Mouse (Mus musculus) forebrain, embryonic 15.5 days (tissue): ENCODE results near the gene Wdr49. TPM values are rescaled to one million over a fixed set of nuclear protein-coding genes. Genes with fewer than 3 reads are reported as not detected.
"Not testable (repeated sequence)": the region's sequence is repeated elsewhere in the genome, so short reads cannot be mapped to it uniquely, and the experiment has no call there.

Experiments used
- ATAC-seq: fragments of 200-750 bp; cut with Nextera tagmentation; replicated peaks from 2 replicates; pipeline ENCODE4 v1.8.0; 2017; ENCODE audit warnings: mild to moderate bottlenecking, moderate TSS enrichment, moderate library complexity
- H3K27ac ChIP-seq: fragments of 300-500 bp; sonication (generic); replicated peaks from 2 replicates; pipeline ENCODE4 v1.5.1; 2015; ENCODE audit warnings: mild to moderate bottlenecking, inconsistent platforms
- H3K27me3 ChIP-seq: fragments of 300-500 bp; sonication (generic); 2 replicates; pipeline ENCODE4 v1.6.1; 2015; ENCODE audit warnings: inconsistent platforms
- H3K36me3 ChIP-seq: fragments of 300-500 bp; sonication (generic); 2 replicates; pipeline ENCODE4 v1.6.1; 2015; ENCODE audit warnings: mild to moderate bottlenecking, inconsistent platforms
- H3K4me1 ChIP-seq: fragments of 300-500 bp; sonication (generic); 2 replicates; pipeline ENCODE4 v1.6.1; 2015; ENCODE audit warnings: inconsistent platforms
- H3K4me2 ChIP-seq: fragments of 300-500 bp; sonication (generic); replicated peaks from 2 replicates; pipeline ENCODE4 v1.6.1; 2015; ENCODE audit warnings: mild to moderate bottlenecking, inconsistent platforms
- H3K4me3 ChIP-seq: fragments of 300-500 bp; sonication (generic); 2 replicates; pipeline ENCODE4 v1.5.1; 2015; ENCODE audit warnings: mild to moderate bottlenecking, inconsistent platforms
- H3K9ac ChIP-seq: fragments of 300-500 bp; sonication (generic); replicated peaks from 2 replicates; pipeline ENCODE4 v1.6.1; 2015; ENCODE audit warnings: mild to moderate bottlenecking, inconsistent platforms
- H3K9me3 ChIP-seq: fragments of 300-500 bp; sonication (generic); 2 replicates; pipeline ENCODE4 v1.6.1; 2016; ENCODE audit warnings: inconsistent platforms
- WGBS: fragments of 180-500 bp; shearing (Covaris S2); methylation state at CpG from one replicate; pipeline ENCODE4 v1.1.7; 2015; ENCODE audit warnings: mixed read lengths; 5-methylcytosine and 5-hydroxymethylcytosine counted together
- polyA plus RNA-seq: library from polyadenylated mRNA; unstranded; fragments of >200 nt; fragmentation: Nextera tagmentation; extraction: Ambion mirVana; gene quantifications from 2 replicates; pipeline ENCODE4 v1.2.1, GENCODE M21; 2015

The Wdr49 gene
- polyA plus RNA-seq, 1 experiment from 2014 or later, result not detected

DNA sequence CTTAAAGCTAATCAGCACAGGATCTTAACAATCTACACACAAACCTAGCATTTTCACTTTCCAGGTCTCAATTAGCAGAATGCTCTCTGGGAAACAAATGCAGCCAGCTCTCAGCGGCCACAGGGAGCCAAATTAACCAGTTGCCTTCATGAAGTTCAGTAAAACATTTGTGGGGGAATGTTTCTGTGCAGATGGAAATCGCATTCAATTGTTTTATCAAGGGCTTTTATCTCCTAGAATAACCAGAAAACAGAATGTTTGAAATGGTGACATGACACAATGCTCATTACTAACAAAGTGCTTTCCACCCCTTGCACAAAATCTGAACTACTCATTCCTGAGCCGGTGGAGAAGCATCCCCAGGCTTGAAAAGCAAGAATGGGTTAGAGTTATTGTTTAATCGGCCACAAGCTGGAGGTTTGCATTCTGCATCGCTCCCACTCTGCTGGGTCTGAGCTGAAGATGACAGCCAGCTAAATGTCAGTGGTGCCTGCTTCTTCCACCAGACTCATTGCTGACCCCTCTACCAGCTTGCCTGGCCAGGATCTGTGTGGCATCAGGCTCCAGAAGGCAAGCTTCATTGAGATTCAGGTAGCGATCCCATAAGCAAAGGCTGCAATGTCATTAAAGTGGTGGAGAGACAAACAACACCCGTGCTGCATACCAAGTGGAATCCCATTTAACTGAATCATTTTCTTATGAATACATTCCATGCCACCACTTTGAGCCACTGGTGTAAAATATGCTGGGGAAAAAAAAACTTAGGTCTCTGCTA, 86.6 kb downstream of the Wdr49 start:
- ATAC-seq, result peak; percentile 93
- 26% methylated on average over 7 of the region's 7 CpGs for WGBS
- H3K9ac ChIP-seq, result no peak overlapping the region

DNA sequence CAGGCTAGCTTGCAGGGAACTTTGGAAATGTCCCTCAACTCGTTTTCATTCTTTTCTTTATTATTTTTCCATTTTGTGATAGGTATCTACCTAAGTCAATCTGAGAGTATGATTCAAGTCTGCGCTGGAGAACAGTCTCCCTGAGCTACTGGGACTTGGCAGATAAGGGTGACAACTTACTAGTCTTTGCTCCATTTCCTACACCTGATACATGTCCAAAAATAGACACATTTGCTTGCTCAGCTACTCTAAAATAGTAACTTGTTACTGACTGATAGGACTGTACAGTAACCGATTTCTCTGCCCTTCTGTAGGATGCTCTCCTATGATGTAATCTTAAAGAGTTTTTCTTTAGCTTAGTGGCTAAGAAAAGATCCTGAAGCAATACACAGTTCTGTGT, 87.5 kb downstream of the Wdr49 start:
- Histone ChIP-seq H3K27ac (no peak overlapping the region), H3K36me3 (no peaks in the 10 kb centered on the region), H3K27me3 (no peaks in the 10 kb centered on the region), H3K9ac (no peak overlapping the region), H3K9me3 (no peaks in the 10 kb centered on the region), H3K4me1 (peaks cover 13% of the 10 kb centered on the region), H3K4me2 (no peak overlapping the region), H3K4me3 (no peak overlapping the region)
- no peak for ATAC-seq
- 65% methylated on average over 3 of the region's 3 CpGs for WGBS

More for the DNA sequence above, 86.6 kb downstream of the Wdr49 start:
- no peaks in the 10 kb centered on the region for H3K27me3 ChIP-seq
- H3K4me1 ChIP-seq, result peaks cover 13% of the 10 kb centered on the region
- H3K4me2 ChIP-seq, result no peak overlapping the region
- H3K36me3 ChIP-seq, result no peaks in the 10 kb centered on the region
- peak overlapping the region; percentile 70 for H3K27ac ChIP-seq
- no peaks in the 10 kb centered on the region for H3K9me3 ChIP-seq
- H3K4me3 ChIP-seq, result no peak overlapping the region

DNA sequence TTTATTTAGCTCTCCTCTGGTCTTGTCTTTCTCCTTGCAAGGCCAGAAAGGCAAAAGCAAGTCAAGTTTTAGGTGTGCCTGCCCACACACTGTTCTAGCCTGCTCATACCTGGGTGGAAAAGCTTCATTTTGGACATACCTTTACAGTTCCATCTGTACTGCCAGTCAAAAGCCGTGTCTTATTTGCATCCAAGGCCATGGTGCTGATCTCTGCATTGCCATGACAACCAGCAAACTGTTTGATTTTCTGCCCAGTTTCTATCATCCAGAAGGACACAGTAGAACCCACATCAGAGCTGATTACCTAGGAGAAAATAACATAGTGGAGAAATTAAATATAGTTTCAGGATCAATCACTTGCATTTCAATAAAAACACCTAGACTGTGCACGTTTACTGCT, 100.2 kb downstream of the Wdr49 start:
- Histone ChIP-seq H3K4me2 (no peak overlapping the region), H3K9me3 (no peaks in the 10 kb centered on the region), H3K4me3 (no peak overlapping the region), H3K27me3 (no peaks in the 10 kb centered on the region), H3K36me3 (no peaks in the 10 kb centered on the region), H3K27ac (no peak overlapping the region), H3K4me1 (no peaks in the 10 kb centered on the region), H3K9ac (no peak overlapping the region)
- 67% methylated on average over 2 of the region's 2 CpGs for WGBS
- no peak; the same call in 1 of the 2 replicates for ATAC-seq

DNA sequence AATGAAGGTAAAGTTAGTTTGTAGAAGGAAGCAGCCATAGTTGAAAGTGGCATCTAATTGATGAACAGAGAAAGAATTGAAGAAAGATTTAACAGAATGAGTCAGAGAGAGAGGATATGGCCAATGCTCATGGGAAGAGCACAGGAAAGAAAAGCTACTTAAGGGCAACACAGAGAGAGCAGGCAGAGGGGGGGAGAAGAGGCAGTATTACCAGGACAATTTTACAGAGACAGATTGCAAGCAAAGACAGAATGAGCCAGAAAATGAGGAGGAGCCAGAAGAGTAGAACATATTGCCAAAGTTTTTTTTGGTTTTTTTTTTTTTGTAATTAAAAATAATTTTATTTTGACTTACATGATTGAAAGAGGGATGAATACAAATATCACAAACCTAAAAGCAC, 128.0 kb downstream of the Wdr49 start:
- Histone ChIP-seq H3K9me3 (no peaks in the 10 kb centered on the region), H3K36me3 (no peaks in the 10 kb centered on the region), H3K9ac (no peak overlapping the region), H3K4me3 (no peak overlapping the region), H3K27ac (no peak overlapping the region), H3K4me1 (no peaks in the 10 kb centered on the region), H3K4me2 (no peak overlapping the region), H3K27me3 (no peaks in the 10 kb centered on the region)
- ATAC-seq, result no peak

DNA sequence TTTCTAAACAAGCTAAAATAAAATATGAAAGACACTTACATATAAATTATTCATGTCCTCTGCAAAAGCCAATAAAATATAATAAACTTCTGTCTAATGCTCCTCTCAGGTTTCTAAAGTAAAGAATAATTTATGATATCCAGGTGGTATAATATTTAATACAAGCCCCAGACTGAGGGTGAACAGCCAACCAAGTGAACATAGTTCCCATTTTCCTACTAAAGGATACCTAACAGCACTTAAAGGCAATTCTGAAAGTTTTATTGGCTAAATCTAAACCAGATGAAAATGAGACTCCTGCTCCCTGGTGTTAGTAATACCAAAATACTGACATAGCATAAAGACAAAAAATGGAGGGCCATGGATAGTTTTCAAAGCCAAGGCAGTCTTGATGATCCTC, 144.8 kb downstream of the Wdr49 start:
- Histone ChIP-seq H3K4me3 (no peak overlapping the region), H3K27me3 (no peaks in the 10 kb centered on the region), H3K9me3 (no peaks in the 10 kb centered on the region), H3K4me1 (no peaks in the 10 kb centered on the region), H3K9ac (no peak overlapping the region), H3K4me2 (no peak overlapping the region), H3K36me3 (no peaks in the 10 kb centered on the region), H3K27ac (no peak overlapping the region)
- no peak for ATAC-seq

DNA sequence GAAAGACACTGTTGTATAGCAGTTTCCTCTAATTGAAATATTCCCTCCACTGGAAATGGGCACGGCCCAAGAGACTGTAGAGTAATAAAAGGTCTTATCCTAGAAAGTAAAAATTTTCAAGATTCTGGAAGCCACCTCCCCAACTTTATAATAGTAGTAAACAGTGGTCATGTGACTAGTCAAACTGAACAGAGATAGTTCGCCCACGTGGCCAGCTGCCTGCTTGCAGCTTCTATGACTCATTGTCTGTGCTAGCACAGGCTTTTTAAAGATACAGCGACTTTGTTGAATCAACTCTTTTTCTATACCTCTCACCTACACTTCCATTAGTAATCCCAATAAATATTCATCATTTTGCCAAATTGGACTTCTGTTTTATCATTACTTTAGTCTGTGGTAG, 161.0 kb downstream of the Wdr49 start:
- WGBS, result 84% methylated on average over 4 of the region's 4 CpGs
- H3K9me3 ChIP-seq, result no peaks in the 10 kb centered on the region
- no peak overlapping the region for H3K27ac ChIP-seq
- H3K27me3 ChIP-seq, result no peaks in the 10 kb centered on the region
- H3K4me1 ChIP-seq, result no peaks in the 10 kb centered on the region
- no peak overlapping the region for H3K4me3 ChIP-seq
- no peaks in the 10 kb centered on the region for H3K36me3 ChIP-seq
- no peak overlapping the region for H3K9ac ChIP-seq
- ATAC-seq, result no peak
- H3K4me2 ChIP-seq, result no peak overlapping the region

DNA sequence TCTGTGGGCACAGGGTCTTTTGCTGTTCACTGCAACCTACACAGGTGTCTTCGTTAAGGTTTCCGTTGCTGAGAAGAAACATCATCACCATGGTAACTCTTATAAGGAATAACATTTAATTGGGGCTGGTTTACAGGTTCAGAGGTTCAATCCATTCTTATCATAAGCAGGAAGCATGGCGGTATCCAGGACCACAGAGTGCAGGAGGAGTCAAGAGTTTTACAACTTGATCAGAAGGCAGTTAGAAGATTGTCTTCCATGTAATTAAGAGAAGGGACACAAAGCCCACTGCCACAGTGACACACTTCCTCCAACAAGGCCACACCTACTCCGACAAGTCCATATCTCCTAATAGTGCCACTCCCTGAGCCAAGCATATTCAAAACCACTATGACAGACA, 173.1 kb downstream of the Wdr49 start:
- ATAC-seq, result no peak
- 88% methylated on average over 4 of the region's 4 CpGs for WGBS
- H3K4me2 ChIP-seq, result no peak overlapping the region
- no peak overlapping the region for H3K4me3 ChIP-seq
- no peaks in the 10 kb centered on the region for H3K4me1 ChIP-seq
- H3K27ac ChIP-seq, result no peak overlapping the region
- no peaks in the 10 kb centered on the region for H3K9me3 ChIP-seq
- H3K36me3 ChIP-seq, result no peaks in the 10 kb centered on the region
- H3K27me3 ChIP-seq, result no peaks in the 10 kb centered on the region
- H3K9ac ChIP-seq, result no peak overlapping the region

DNA sequence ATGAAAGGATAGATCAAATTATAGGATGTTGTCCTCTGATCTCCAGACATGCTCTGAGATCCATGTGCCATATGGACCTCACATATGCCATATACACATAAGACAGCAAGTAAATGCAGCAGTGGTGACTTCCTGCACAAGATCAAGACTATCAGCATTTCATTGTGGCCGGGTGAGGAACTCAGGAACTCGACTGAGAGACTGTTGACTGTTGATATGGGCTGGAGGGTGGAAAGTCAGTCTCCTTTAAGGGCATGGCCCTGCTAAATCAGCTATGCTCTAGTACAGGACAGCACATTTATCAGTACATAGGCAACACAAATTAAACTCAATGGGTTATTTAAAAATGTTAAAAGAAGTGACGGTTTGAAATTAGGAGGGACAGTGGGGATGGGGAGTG, 173.7 kb downstream of the Wdr49 start:
- Histone ChIP-seq H3K27me3 (no peaks in the 10 kb centered on the region), H3K4me2 (no peak overlapping the region), H3K9ac (no peak overlapping the region), H3K4me1 (no peaks in the 10 kb centered on the region), H3K36me3 (no peaks in the 10 kb centered on the region), H3K9me3 (no peaks in the 10 kb centered on the region), H3K27ac (no peak overlapping the region), H3K4me3 (no peak overlapping the region)
- ATAC-seq, result no peak
- 87% methylated on average over 3 of the region's 3 CpGs for WGBS

DNA sequence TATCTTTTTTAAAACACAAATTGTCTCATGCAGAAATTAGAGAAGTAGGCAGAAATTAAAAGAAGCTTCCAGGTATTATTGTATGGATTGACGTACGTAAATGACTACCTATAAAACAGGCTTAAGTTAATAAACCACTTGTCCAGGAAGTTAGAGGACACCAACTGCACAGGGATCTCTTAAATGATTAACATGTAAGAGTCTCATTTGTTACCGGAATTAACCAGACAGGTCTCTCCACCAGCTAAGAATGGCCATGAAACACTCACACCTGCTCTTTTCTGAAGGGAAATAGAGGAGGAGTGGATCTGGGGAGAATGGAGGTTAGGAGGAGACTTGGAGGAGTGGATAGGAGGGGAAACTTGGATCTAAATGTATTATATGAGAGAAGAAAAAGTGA, 176.4 kb downstream of the Wdr49 start:
- Histone ChIP-seq H3K4me3 (no peak overlapping the region), H3K9me3 (no peaks in the 10 kb centered on the region), H3K4me1 (no peaks in the 10 kb centered on the region), H3K27me3 (no peaks in the 10 kb centered on the region), H3K27ac (no peak overlapping the region), H3K36me3 (no peaks in the 10 kb centered on the region), H3K9ac (no peak overlapping the region), H3K4me2 (no peak overlapping the region)
- no peak for ATAC-seq
- WGBS, result 93% methylated on average over 3 of the region's 3 CpGs

DNA sequence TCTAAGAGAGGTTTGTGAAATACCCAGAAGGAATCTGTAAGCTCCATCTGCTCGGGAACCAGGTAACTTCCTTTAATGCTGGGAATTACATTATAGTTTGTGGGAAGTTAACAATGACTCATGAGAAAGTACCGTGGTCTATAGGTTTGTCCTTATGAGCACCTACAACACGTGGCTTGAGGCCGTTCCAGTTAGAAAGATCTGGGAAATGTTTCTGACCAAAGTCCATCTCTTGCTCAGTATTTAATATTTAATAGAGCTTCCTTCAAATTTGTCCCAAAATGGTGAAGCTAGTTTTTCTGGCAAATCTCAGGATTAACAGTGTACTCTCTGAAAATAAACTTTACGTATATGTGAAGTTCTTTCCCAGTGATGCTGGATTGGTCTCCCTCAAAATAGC, 177.3 kb downstream of the Wdr49 start:
- ATAC-seq, result no peak
- no peaks in the 10 kb centered on the region for H3K9me3 ChIP-seq
- no peak overlapping the region for H3K9ac ChIP-seq
- H3K4me3 ChIP-seq, result no peak overlapping the region
- H3K4me2 ChIP-seq, result no peak overlapping the region
- H3K4me1 ChIP-seq, result no peaks in the 10 kb centered on the region
- 95% methylated on average over 5 of the region's 5 CpGs for WGBS
- H3K27me3 ChIP-seq, result no peaks in the 10 kb centered on the region
- H3K36me3 ChIP-seq, result no peaks in the 10 kb centered on the region
- H3K27ac ChIP-seq, result no peak overlapping the region

DNA sequence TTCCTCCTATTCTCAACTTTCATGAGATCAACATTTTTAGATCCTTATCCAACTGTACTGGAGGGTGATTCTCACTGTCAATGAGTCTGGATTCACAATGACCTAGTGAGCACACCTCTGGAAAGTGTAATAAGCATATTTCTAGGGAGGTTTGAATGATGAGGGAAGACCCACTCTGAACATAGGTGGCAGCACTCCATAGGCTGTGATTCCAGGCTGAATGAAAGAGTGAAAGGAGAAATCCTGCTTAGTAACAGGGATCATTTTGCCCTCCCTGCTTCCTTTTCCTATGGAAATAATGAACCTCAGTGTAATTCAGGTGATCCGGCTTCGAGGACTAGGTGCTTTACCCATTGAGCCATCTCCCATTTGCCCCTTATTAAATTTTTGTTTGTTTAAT, 180.9 kb downstream of the Wdr49 start:
- no peak for ATAC-seq
- WGBS, result 95% methylated on average over 2 of the region's 2 CpGs
- H3K9me3 ChIP-seq, result no peaks in the 10 kb centered on the region

DNA sequence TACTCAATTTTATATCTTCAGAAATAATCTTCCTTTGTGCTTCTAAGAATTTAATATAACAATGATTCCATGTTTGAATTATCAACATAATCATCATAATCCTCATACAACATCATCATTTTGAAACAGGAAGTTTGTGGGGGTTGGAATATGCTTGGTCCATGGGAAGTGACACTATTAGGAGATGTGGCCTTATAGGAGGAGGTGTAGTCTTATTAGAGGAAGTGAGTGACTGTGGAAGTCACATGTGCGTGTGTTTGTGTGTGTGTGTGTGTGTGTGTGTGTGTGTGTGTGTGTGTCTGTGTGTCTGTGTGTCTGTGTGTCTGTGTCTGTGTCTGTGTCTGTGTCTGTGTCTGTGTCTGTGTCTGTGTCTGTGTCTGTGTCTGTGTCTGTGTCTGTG, 182.5 kb downstream of the Wdr49 start:
- H3K9ac ChIP-seq, H3K4me3 ChIP-seq, H3K36me3 ChIP-seq, H3K27me3 ChIP-seq, H3K4me2 ChIP-seq, ATAC-seq, H3K27ac ChIP-seq, H3K9me3 ChIP-seq, H3K4me1 ChIP-seq: not testable (repeated sequence)
- WGBS, result 100% methylated on average over 1 of the region's 1 CpGs

More for the DNA sequence above, 180.9 kb downstream of the Wdr49 start:
- no peaks in the 10 kb centered on the region for H3K27me3 ChIP-seq
- H3K27ac ChIP-seq, result no peak overlapping the region
- H3K9ac ChIP-seq, result no peak overlapping the region
- no peak overlapping the region for H3K4me2 ChIP-seq
- H3K36me3 ChIP-seq, result no peaks in the 10 kb centered on the region
- H3K4me1 ChIP-seq, result peaks cover 10% of the 10 kb centered on the region; the same call in 1 of the 2 replicates
- H3K4me3 ChIP-seq, result no peak overlapping the region

DNA sequence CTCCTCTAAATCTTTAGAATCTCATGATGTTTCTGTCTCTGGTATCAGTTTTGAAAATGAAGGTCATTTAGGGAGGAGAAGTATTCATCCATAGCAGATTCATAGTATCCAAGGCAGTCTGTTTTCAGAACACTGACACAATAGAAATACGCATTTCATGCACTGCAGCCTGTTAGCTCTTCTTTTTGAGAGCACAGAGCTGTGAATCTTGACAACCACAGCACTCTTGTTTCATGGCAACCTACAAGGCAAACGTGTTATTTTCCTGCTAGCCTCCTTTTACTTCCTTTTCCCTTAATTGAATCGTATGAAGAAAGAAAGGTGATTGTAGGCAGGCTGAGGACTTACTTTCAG, 184.2 kb downstream of the Wdr49 start:
- Histone ChIP-seq H3K4me2 (no peak overlapping the region), H3K9ac (no peak overlapping the region), H3K9me3 (no peaks in the 10 kb centered on the region), H3K4me1 (peaks cover 10% of the 10 kb centered on the region; the same call in 1 of the 2 replicates), H3K27me3 (no peaks in the 10 kb centered on the region), H3K36me3 (no peaks in the 10 kb centered on the region), H3K27ac (peak overlapping the region; percentile 5; the same call in 1 of the 2 replicates), H3K4me3 (no peak overlapping the region)
- 46% methylated on average over 3 of the region's 3 CpGs for WGBS
- ATAC-seq, result 0 out of 2 replicates have a peak, but pooled peaks have one; percentile 38
